Mouse (Mus musculus): ENCODE data around the gene Phka2. TPM values are rescaled to one million over a fixed set of nuclear protein-coding genes. Genes with fewer than 3 reads are reported as not detected.

The Phka2 gene
- polyA plus RNA-seq (2015; fragmentation: Nextera tagmentation; extraction: Ambion mirVana), result 15.6 and 16.0 TPM in 2 replicates

GRCm38 (mm10) chrX:160502048-160503041 lies at the start of gene Phka2:
TSS of gene Phka2 (plus strand) at chrX:160502166.

Other genes with a start within 250 kb of the Phka2 start
- gene Adgrg2, start 111.5 kb upstream of the Phka2 start, polyA plus RNA-seq (2015; fragmentation: Nextera tagmentation; extraction: Ambion mirVana), result 0.72 and 1.6 TPM in 2 replicates
- gene Ppef1, start 233.6 kb downstream of the Phka2 start, polyA plus RNA-seq (2015; fragmentation: Nextera tagmentation; extraction: Ambion mirVana), result not detected in 2 replicates

Data from skeletal muscle tissue, postnatal 0 days (tissue).